Mouse (Mus musculus) G1E (cell line): ENCODE results near the gene Ahnak. TPM values are rescaled to one million over a fixed set of nuclear protein-coding genes. Genes with fewer than 3 reads are reported as not detected.

Experiments used
- ATAC-seq: 2 replicates; pipeline ENCODE4 v1.8.0; 2016; ENCODE audit warnings: mild to moderate bottlenecking; ENCODE audit not compliant: insufficient number of reproducible peaks, poor library complexity, low FRiP score, severe bottlenecking; ENCODE audit errors: extremely low read depth
- DNase-seq: peaks from one replicate; pipeline ENCODE4 v3.0.0; 2012; ENCODE audit warnings: low spot score
- H3K27me3 ChIP-seq: 2 replicates; pipeline ENCODE4 v1.6.1; 2012; ENCODE audit warnings: mild to moderate bottlenecking, low read length, inconsistent platforms; ENCODE audit not compliant: insufficient read depth
- H3K36me3 ChIP-seq: replicated peaks from 2 replicates; pipeline ENCODE3; 2012; ENCODE audit warnings: mild to moderate bottlenecking, inconsistent platforms
- H3K4me1 ChIP-seq: 2 replicates; pipeline ENCODE4 v1.6.1; 2012; ENCODE audit warnings: low read depth, low read length, inconsistent platforms, mixed read lengths; ENCODE audit not compliant: insufficient read depth
- H3K4me3 ChIP-seq: 2 replicates; pipeline ENCODE4 v1.5.1; 2012; ENCODE audit warnings: low read depth, mild to moderate bottlenecking, inconsistent platforms, low read length, moderate library complexity, mixed read lengths
- H3K9me3 ChIP-seq: replicated peaks from 2 replicates; pipeline ENCODE4 v1.6.1; 2012; ENCODE audit warnings: inconsistent platforms
- CTCF ChIP-seq: IDR thresholded peaks from 2 replicates; pipeline ENCODE4 v1.5.1; 2012; ENCODE audit warnings: low read depth, low read length, inconsistent platforms, mixed read lengths
- GATA1 ChIP-seq: IDR thresholded peaks from 2 replicates; pipeline ENCODE4 v1.6.1; 2012; ENCODE audit warnings: borderline replicate concordance, low read length, inconsistent platforms, mixed read lengths
- GATA2 ChIP-seq: IDR thresholded peaks from 2 replicates; pipeline ENCODE4 v1.6.1; 2012; ENCODE audit warnings: low read depth, low read length, inconsistent platforms, borderline replicate concordance
- POLR2AphosphoS5 ChIP-seq: IDR thresholded peaks from 2 replicates; pipeline ENCODE4 v1.6.1; 2012; ENCODE audit warnings: low read depth, low read length, inconsistent platforms; ENCODE audit not compliant: insufficient replicate concordance
- TAL1 ChIP-seq: conservative IDR thresholded peaks from 2 replicates; pipeline ENCODE4 v1.6.1; 2012; ENCODE audit warnings: low read depth, low read length, inconsistent platforms, mixed read lengths
- polyA plus RNA-seq: library from polyadenylated mRNA; stranded (reverse); fragments of >175 nt; gene quantifications from 2 replicates; pipeline ENCODE4 v1.2.3, GENCODE M21; 2012
- total RNA-seq, 2 experiments: library from RNA; stranded (forward) in 1 of 2; stranded (reverse) in 1 of 2; fragments of 200-1000 nt in 1 of 2; fragments of >200 nt in 1 of 2; fragmentation: Nextera tagmentation in 1 of 2; gene quantifications; 2 replicates each; pipeline ENCODE4 v1.2.3; 2014 to 2017

The Ahnak gene
- total and polyA plus RNA-seq, 3 experiments: 10.4 to 124 (median 27.8) TPM

GRCm38 (mm10) chr19:9026634-9027033 is 37.5 kb downstream of the Ahnak start:
- no peaks in the 10 kb centered on the region for H3K36me3 ChIP-seq
- no peak for TF ChIP-seq TAL1
- no peak for TF ChIP-seq GATA2
- TF ChIP-seq CTCF: no peak
- no peak for TF ChIP-seq GATA1
- no peak for TF ChIP-seq POLR2AphosphoS5
- no peaks in the 10 kb centered on the region for H3K9me3 ChIP-seq
- ATAC-seq (no peak), DNase-seq (no peak)
- peaks cover 30% of the 10 kb centered on the region for H3K4me1 ChIP-seq
- no peak overlapping the region for H3K4me3 ChIP-seq
- peaks cover 22% of the 10 kb centered on the region for H3K27me3 ChIP-seq

- H3K9me3 ChIP-seq: no peaks in the 10 kb centered on the region
- TF ChIP-seq GATA2 (no peak), GATA1 (no peak)
- no peak for DNase-seq
- no peaks in the 10 kb centered on the region for H3K36me3 ChIP-seq
- peaks cover 22% of the 10 kb centered on the region for H3K27me3 ChIP-seq
- ATAC-seq: no peak
- H3K4me3 ChIP-seq: no peak overlapping the region
- peaks cover 38% of the 10 kb centered on the region for H3K4me1 ChIP-seq
Measured at GRCm38 (mm10) chr19:9027795-9028194, 38.7 kb downstream of the Ahnak start.

- no peaks in the 10 kb centered on the region for H3K36me3 ChIP-seq
- DNase-seq: no peak
- H3K9me3 ChIP-seq: no peaks in the 10 kb centered on the region
- no peak for TF ChIP-seq GATA1
- TF ChIP-seq CTCF: no peak
- no peak for TF ChIP-seq GATA2
- no peak for TF ChIP-seq TAL1
- TF ChIP-seq POLR2AphosphoS5: no peak
- ATAC-seq: no peak
- H3K27me3 ChIP-seq: peaks cover 22% of the 10 kb centered on the region
- no peak overlapping the region for H3K4me3 ChIP-seq
- peaks cover 44% of the 10 kb centered on the region for H3K4me1 ChIP-seq
Measured at GRCm38 (mm10) chr19:9028375-9028774, 39.3 kb downstream of the Ahnak start.

GRCm38 (mm10) chr19:9029640-9030262 is 40.7 kb downstream of the Ahnak start:
- Histone ChIP-seq H3K4me1 (peaks cover 57% of the 10 kb centered on the region), H3K9me3 (no peaks in the 10 kb centered on the region), H3K36me3 (no peaks in the 10 kb centered on the region), H3K4me3 (no peak overlapping the region), H3K27me3 (peaks cover 22% of the 10 kb centered on the region)
- DNase-seq: no peak
- TF ChIP-seq CTCF (no peak), POLR2AphosphoS5 (no peak), GATA1 (no peak), TAL1 (no peak)
- no peak for ATAC-seq

GRCm38 (mm10) chr19:9032502-9033129 is 43.5 kb downstream of the Ahnak start:
- Histone ChIP-seq H3K27me3 (peaks cover 15% of the 10 kb centered on the region), H3K36me3 (no peaks in the 10 kb centered on the region), H3K4me1 (peaks cover 47% of the 10 kb centered on the region), H3K4me3 (no peak overlapping the region), H3K9me3 (no peaks in the 10 kb centered on the region)
- TF ChIP-seq GATA2 (no peak), POLR2AphosphoS5 (no peak), GATA1 (no peak), TAL1 (no peak), CTCF (no peak)
- ATAC-seq: no peak
- no peak for DNase-seq

GRCm38 (mm10) chr19:9033412-9034340 is 44.6 kb downstream of the Ahnak start:
- ATAC-seq (peak; percentile 77), DNase-seq (peak; percentile 49)
- TF ChIP-seq TAL1: peak; percentile 79
- no peak for TF ChIP-seq POLR2AphosphoS5

More at GRCm38 (mm10) chr19:9033412-9034340, 44.6 kb downstream of the Ahnak start:
- no peaks in the 10 kb centered on the region for H3K9me3 ChIP-seq
- H3K4me1 ChIP-seq: peaks cover 50% of the 10 kb centered on the region
- no peaks in the 10 kb centered on the region for H3K36me3 ChIP-seq
- H3K27me3 ChIP-seq: peaks cover 10% of the 10 kb centered on the region
- H3K4me3 ChIP-seq: no peak overlapping the region
